Mouse (Mus musculus) lung, adult 10 weeks (tissue): ENCODE results near the gene Ccr10. TPM values are rescaled to one million over a fixed set of nuclear protein-coding genes. Genes with fewer than 3 reads are reported as not detected.

Experiments used
- polyA plus RNA-seq: library from polyadenylated mRNA; stranded (reverse); fragments of 350-450 nt; fragmentation: Illumina TruSeq; extraction: RNeasy Lipid Tissue Mini Kit (QIAGEN cat#74804); gene quantifications from one replicate; pipeline ENCODE4 v1.2.3, GENCODE M21; 2014; ENCODE audit warnings: low read depth, low replicate concordance; ENCODE audit not compliant: insufficient read depth

Ccr10 gene
- polyA plus RNA-seq = 0.13 TPM

DNA sequence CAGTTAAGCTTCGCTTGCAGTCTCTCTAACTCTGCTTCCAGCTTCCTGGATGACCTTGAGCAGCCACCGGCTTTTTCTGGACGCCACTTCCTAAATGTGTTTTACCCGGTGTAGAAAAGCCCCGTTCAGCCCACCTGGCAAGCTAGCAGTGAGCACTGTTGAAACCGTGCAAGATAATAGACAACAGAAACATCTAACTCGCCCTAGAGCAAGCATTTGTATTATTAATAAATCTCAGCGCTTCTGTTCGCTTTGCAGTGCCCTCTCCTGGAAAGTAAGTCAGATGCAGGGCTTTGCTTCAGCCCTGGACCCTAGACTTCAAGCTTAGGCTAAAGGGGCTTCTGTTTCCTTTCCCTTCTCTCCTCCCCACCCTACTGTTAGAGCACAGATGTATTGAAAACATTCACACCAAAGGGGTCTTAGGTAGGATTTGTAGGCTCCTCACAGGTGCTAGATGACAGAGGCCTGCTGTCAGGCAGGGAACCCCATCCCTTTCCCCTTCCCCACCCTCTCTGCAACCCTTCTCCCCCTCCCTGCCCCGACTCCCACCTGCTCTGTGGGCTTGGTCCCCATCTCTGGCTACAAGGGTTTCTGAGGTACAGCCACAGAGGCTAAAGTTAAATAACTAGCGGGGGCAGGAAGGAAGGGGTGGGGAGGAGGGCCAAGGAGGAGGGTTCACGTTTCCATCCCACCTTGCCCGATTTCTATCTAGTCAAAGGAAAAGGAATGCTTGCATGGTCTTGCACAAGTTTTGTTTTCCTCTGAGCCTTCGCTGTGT lies at the start of gene Ccr10:
Gene Ccr10 (minus strand): TSS at position 593 of the 778 bp plus-strand sequence.

DNA sequence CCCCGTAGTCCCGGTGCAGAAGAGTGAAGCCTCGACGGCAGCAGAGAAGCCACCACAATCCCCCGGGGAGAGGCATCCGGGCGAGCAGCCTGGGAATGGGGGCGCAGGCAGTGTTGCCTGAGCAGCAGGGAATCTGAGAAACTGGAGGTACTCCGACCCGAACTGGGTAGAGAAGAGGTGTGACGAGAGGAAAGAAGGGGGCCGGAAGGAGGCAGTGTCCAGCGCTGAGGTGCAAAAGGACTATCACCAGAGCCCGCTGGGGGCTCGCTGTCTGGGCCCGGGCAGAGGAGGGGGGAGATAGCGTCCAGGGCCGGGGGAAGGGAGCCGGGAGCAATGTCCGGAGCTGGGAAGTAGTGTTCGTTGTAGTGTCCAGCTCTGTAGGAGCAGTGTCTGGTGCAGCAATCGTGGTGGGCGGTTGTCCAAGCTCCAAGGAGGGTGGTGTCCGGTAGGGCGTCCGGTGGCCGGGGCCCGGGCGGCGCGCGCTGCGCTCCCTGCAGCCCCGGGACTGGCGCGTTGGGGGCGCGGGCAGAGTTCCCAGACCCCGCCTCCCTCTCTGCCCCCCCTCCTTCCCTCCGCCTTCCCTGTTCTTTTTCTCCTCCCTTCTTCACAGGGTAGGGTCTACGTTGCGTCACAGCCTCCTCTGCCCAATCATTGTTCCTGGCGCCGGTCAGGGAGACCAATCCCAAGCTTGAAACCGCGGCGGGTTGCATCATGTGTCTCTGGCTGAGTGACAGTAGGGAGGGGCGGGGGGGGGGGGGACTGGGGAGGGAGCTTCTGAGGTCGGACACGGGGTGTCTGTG lies 4.2 kb downstream of the Ccr10 start, which contains the start of gene Plekhh3:
Gene Plekhh3 (minus strand): TSS at position 541 of the 800 bp plus-strand sequence.

DNA sequence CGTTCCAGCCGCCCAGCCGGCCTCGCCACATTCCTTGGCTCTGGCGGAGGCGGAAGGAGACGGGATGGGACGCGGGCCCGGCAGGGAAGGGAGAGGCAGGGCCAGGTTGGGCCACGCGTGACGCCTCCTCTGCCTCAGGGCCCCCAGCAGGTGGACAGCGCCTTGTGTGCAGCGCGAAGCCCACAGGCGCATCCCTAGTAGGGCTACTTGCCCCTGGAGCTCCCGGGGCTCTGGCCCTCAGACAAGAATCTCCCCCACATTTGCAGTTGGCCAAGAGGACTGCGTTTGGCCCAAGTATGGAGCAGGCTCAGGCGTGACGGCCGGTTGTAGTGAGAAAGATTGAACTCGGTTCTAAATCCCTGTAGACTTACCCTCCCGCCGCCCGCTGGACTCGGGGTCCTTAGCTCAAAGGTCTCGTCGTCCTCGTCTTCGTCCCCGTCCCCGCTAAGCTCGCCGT lies 4.9 kb downstream of the Ccr10 start, which contains the start of gene Cntnap1:
Gene Cntnap1 (plus strand): TSS at position 170 of the 457 bp plus-strand sequence.

DNA sequence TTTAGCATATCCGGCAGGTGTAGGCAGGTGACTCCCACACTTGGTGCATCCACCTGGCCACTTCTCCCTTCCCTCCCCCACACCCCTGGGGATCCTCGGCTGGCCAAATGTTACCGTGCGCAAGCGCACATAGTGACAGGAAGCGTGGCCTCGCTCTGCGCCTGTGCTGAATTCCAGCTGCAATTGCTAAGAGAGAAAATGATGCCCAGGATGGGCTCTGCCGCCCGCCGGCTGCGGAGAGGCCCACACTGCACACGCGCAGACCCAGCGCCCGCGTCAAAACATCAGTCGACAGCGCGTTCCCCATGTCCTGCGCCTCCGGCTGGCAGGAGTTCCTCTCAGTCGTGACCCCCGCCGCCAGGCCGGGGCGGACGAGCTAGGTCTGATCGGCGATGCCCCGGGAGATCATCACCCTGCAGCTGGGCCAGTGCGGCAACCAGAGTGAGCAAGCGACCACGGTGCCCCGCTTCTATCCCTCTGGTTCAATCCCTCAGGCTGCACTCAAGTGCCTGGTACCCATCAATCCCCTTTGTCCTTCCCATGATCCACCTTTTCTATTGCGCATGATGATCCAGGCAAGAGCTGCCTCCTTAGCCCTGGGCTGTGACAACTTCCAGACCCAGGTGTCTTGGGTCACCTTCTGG lies 19.4 kb downstream of the Ccr10 start, which contains the start of gene Tubg2:
Gene Tubg2 (plus strand): TSS at position 180 of the 644 bp plus-strand sequence.

Other genes starting within 250 kb of the Ccr10 start
- 49.6 TPM for gene Stat3, start 235.9 kb downstream of the Ccr10 start, polyA plus RNA-seq
- 204 TPM for gene Cavin1, start 204.6 kb downstream of the Ccr10 start, polyA plus RNA-seq
- 24.3 TPM for gene Atp6v0a1, start 166.0 kb downstream of the Ccr10 start, polyA plus RNA-seq
- 10.0 TPM for gene Naglu, start 105.4 kb downstream of the Ccr10 start, polyA plus RNA-seq
- gene Hsd17b1, start 97.0 kb downstream of the Ccr10 start, polyA plus RNA-seq = 0.35 TPM
- 19.9 TPM for gene Coasy, start 92.9 kb downstream of the Ccr10 start, polyA plus RNA-seq
- gene Mlx, start 88.2 kb downstream of the Ccr10 start, polyA plus RNA-seq = 33.0 TPM
- gene Psmc3ip, start 80.0 kb downstream of the Ccr10 start, polyA plus RNA-seq = 6.5 TPM
- 36.3 TPM for gene Retreg3, start 55.5 kb downstream of the Ccr10 start, polyA plus RNA-seq
- 16.8 TPM for gene Tubg1, start 55.5 kb downstream of the Ccr10 start, polyA plus RNA-seq
- gene Tubg2, start 19.5 kb downstream of the Ccr10 start, polyA plus RNA-seq = 1.1 TPM
- 0.62 TPM for gene Cntnap1, start 4.9 kb downstream of the Ccr10 start, polyA plus RNA-seq
- gene Plekhh3, start 4.1 kb downstream of the Ccr10 start, polyA plus RNA-seq = 10.0 TPM
- 23.4 TPM for gene Ezh1, start 51.0 kb upstream of the Ccr10 start, polyA plus RNA-seq
- 682 TPM for gene Ramp2, start 70.6 kb upstream of the Ccr10 start, polyA plus RNA-seq
- 121 TPM for gene Vps25, start 78.3 kb upstream of the Ccr10 start, polyA plus RNA-seq
- 9.4 TPM for gene Wnk4, start 85.1 kb upstream of the Ccr10 start, polyA plus RNA-seq
- 0.25 TPM for gene Cntd1, start 103.6 kb upstream of the Ccr10 start, polyA plus RNA-seq
- 157 TPM for gene Coa3, start 103.7 kb upstream of the Ccr10 start, polyA plus RNA-seq
- 89.2 TPM for gene Becn1, start 126.8 kb upstream of the Ccr10 start, polyA plus RNA-seq
- 33.8 TPM for gene Psme3, start 140.8 kb upstream of the Ccr10 start, polyA plus RNA-seq
- gene Aoc2, start 149.6 kb upstream of the Ccr10 start, polyA plus RNA-seq = 0.70 TPM
- 4.7 TPM for gene Aoc3, start 155.2 kb upstream of the Ccr10 start, polyA plus RNA-seq
- not detected for gene G6pc, start 192.1 kb upstream of the Ccr10 start, polyA plus RNA-seq
- 26.8 TPM for gene Aarsd1, start 242.2 kb upstream of the Ccr10 start, polyA plus RNA-seq
- 2.7 TPM for gene Gm27029, start 249.4 kb upstream of the Ccr10 start, polyA plus RNA-seq
- gene Rundc1, start 249.6 kb upstream of the Ccr10 start, polyA plus RNA-seq = 10.9 TPM
- 5.4 TPM for gene Ptges3l, start 249.9 kb upstream of the Ccr10 start, polyA plus RNA-seq